Mouse (Mus musculus): ENCODE measurements around the gene Crybg1.

Gene Crybg1

GRCm38 (mm10) chr10:44148337-44149317 is at the start of gene Crybg1:
Crybg1 (minus strand) TSS chr10:44148853.
- peak; percentile 72 for DNase-seq (ENCODE audit: low spot score)

- peak; percentile 75 for DNase-seq (ENCODE audit: low spot score)
Observed at GRCm38 (mm10) chr10:44177365-44177764, 28.7 kb upstream of the Crybg1 start.

GRCm38 (mm10) chr10:44176548-44176947 is 27.9 kb upstream of the Crybg1 start:
- no peak for DNase-seq (ENCODE audit: low spot score)

- no peak for DNase-seq (ENCODE audit: low spot score)
Observed at GRCm38 (mm10) chr10:44176120-44176519, 27.5 kb upstream of the Crybg1 start.

- no peak for DNase-seq (ENCODE audit: low spot score)
Observed at GRCm38 (mm10) chr10:44170145-44170544, 21.5 kb upstream of the Crybg1 start.

- DNase-seq (ENCODE audit: low spot score) = no peak
Observed at GRCm38 (mm10) chr10:44167061-44167460, 18.4 kb upstream of the Crybg1 start.

GRCm38 (mm10) chr10:44164258-44164975 is 15.8 kb upstream of the Crybg1 start:
- no peak for DNase-seq (ENCODE audit: low spot score)

- DNase-seq (ENCODE audit: low spot score) = no peak
Observed at GRCm38 (mm10) chr10:44163028-44163427, 14.4 kb upstream of the Crybg1 start.

GRCm38 (mm10) chr10:44160150-44160549 is 11.5 kb upstream of the Crybg1 start:
- DNase-seq (ENCODE audit: low spot score) = peak; percentile 25

GRCm38 (mm10) chr10:44157489-44157888 is 8.8 kb upstream of the Crybg1 start:
- DNase-seq (ENCODE audit: low spot score) = no peak

GRCm38 (mm10) chr10:44150501-44150900 is 1.8 kb upstream of the Crybg1 start:
- no peak for DNase-seq (ENCODE audit: low spot score)

GRCm38 (mm10) chr10:44143401-44143800 is 5.3 kb downstream of the Crybg1 start:
- DNase-seq (ENCODE audit: low spot score) = no peak

GRCm38 (mm10) chr10:44138137-44138855 is 10.4 kb downstream of the Crybg1 start:
- no peak for DNase-seq (ENCODE audit: low spot score)

GRCm38 (mm10) chr10:44126047-44126446 is 22.6 kb downstream of the Crybg1 start:
- no peak for DNase-seq (ENCODE audit: low spot score)

GRCm38 (mm10) chr10:44124400-44124933 is 24.2 kb downstream of the Crybg1 start:
- no peak for DNase-seq (ENCODE audit: low spot score)

- DNase-seq (ENCODE audit: low spot score) = peak; percentile 25
Observed at GRCm38 (mm10) chr10:44118616-44119015, 30.0 kb downstream of the Crybg1 start.

- DNase-seq (ENCODE audit: low spot score) = no peak
Observed at GRCm38 (mm10) chr10:44116796-44117195, 31.9 kb downstream of the Crybg1 start.

- DNase-seq (ENCODE audit: low spot score) = no peak
Observed at GRCm38 (mm10) chr10:44114611-44115010, 34.0 kb downstream of the Crybg1 start.

GRCm38 (mm10) chr10:44112005-44112675 is 36.5 kb downstream of the Crybg1 start:
- no peak for DNase-seq (ENCODE audit: low spot score)

GRCm38 (mm10) chr10:44111168-44111567 is 37.5 kb downstream of the Crybg1 start:
- DNase-seq (ENCODE audit: low spot score) = no peak

GRCm38 (mm10) chr10:44110460-44110859 is 38.2 kb downstream of the Crybg1 start:
- no peak for DNase-seq (ENCODE audit: low spot score)

Data from embryo, embryonic 10.5 days (tissue).